Mouse (Mus musculus) retina, embryonic 14.5 days (tissue): ENCODE measurements around the gene Nkx2-1.

Experiments used
- DNase-seq: peaks from one replicate; pipeline ENCODE4 v3.0.0-alpha.2; 2015; ENCODE audit warnings: low spot score

Gene Nkx2-1

DNA sequence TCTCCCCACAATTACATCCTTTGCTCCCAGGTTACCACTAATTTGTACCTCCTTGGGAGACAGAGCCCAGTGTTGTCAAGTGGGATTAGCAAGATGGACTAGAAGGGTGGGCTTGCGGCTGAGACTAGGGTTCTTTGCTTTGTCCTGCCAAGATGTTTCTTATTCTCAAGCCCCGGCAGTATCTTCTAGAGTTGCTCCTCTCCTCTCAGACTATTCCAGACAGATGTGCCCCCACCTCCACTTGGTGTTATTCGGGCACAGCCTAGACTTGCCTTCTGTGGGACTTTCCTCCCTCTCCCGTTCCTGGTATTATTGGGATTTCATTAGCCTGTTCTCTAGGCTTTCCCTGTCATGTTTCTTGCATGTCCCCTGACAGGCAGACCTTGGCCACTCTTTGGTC is 14.5 kb downstream of the Nkx2-1 start:
- DNase-seq = no peak

DNA sequence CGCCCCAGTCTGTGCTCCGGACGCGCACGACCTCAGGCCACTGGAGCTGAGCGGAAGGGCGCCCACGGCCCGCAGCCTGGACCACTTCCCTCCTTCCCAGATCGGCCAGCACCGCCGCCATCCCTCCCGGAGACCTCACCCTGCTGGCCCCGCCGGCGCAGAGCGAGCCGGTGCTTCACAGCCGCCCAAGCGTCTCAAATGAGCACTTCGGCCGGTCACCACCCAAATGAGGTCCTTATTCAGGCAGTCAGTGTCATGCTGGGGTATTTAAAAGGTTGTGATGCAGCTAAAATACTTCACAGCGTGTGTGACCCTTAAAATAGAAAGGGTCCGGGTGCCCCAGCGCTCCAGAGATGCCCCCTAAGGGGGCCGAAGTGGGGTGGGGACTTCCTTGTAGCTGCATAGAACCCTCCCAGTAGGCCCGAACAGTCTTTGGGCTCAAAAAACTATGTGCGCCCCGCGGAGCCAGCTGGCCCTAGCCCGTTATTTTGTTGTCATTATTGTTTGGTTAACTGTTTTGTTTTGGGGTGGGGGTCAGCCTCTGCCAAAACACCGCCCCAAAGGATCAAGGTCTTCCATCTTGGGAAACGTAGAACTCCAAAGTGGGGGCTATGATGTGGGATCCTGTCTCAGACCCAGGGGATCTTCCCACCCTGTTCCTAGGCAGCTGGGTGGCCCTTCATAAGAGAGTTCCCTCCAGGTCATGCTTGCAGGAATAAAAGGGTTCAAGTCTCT is 15.4 kb downstream of the Nkx2-1 start:
- peak; percentile 64 for DNase-seq

GRCm38 (mm10) chr12:56520396-56521105 is 16.2 kb downstream of the Nkx2-1 start:
- peak; percentile 54 for DNase-seq

DNA sequence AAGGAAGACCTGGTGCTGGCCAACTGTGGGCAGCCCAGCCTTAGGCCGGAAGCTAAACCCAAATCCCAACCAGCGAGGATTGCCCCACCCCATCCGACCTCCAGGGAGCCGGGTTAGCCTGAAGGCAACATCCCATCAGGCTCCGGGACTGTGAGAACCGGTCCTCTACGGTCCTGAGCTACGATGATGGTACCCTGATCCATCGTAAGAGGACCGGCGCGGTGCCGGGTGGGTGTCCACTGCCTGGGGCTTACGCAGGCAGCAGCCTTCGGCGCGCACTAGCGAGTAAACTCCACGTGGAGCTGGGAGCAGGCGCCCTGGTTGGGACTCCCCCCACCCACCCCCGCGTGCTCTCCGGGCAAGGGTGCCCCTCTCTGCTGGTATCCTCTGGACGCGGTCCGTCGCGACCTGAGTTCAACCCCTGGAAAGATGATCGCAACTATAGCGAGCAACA is 16.9 kb downstream of the Nkx2-1 start:
- peak; percentile 28 for DNase-seq

- no peak for DNase-seq
Observed at GRCm38 (mm10) chr12:56519071-56519737, 17.5 kb downstream of the Nkx2-1 start.

- DNase-seq = no peak
Observed at GRCm38 (mm10) chr12:56518221-56518620, 18.5 kb downstream of the Nkx2-1 start.

- no peak for DNase-seq
Observed at GRCm38 (mm10) chr12:56514831-56515230, 21.9 kb downstream of the Nkx2-1 start.

DNA sequence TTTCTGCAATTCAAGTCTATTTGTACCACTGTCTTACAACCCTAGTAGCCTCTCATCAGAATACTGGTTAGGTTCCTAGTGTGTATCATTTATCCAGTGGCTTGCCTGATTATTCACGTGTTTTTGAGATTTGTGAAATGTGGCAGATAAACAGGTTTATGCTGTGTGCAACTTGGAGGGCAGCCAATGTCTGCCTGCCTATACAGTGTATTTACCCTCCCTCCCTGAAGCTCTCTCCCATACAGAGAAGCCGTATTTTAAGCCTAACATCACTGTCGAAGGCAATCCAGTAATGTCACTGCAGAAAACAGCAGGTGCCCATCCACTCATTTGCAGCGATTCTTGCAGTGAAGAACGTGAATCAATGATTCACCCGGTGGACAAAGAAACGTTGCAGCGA is 28.3 kb downstream of the Nkx2-1 start:
- no peak for DNase-seq

- DNase-seq = no peak
Observed at GRCm38 (mm10) chr12:56487046-56487445, 49.7 kb downstream of the Nkx2-1 start.

DNA sequence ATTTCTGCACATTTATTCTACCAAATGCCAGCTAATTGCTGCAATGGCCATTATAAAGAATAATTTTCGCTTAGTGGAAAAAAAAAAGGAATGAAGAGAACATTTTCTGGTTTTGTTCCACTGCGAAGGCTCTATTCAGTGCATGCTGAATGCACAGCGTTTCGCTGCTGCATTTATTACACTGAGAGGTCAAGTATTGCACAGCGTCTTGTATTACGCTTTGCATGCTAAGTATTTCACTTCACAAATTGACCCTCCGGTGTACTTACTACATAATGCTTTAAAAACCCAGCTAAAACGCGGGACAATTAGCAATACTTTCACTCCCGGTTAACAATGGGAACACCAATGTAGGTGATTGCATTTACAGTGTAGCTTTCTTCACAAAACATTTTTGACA is 54.1 kb downstream of the Nkx2-1 start:
- DNase-seq = no peak
